Mouse (Mus musculus): ENCODE results near the gene Nrxn3.

The Nrxn3 gene

GRCm38 (mm10) chr12:89700937-89701458, 978.3 kb downstream of the Nrxn3 start:
- DNase-seq (ENCODE audit: low spot score in 2 of 2): peak; percentile 44 to 50

DNA sequence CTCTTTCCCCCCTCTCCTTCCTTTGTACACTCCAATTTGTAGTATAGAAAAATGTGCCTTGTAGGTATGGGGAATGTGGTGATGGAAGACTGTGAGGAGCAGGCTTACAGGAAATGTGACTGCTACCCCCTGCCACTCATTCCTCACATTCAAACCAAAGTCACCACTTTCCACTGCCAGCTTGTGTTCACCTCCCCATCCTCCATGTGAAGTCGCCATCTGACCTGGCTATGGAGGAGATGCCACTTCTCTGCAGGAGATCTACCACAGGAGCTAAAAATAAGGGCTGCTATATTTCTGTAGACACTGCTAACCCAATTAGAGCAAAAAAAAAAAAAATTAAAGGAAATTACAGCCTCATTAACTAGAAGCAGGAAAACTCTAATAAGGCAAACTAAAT, 980.3 kb downstream of the Nrxn3 start:
- no peak for DNase-seq (ENCODE audit: low spot score in 2 of 2)

- DNase-seq (ENCODE audit: low spot score in 2 of 2): no peak
Observed at GRCm38 (mm10) chr12:89707913-89708312, 985.2 kb downstream of the Nrxn3 start.

DNA sequence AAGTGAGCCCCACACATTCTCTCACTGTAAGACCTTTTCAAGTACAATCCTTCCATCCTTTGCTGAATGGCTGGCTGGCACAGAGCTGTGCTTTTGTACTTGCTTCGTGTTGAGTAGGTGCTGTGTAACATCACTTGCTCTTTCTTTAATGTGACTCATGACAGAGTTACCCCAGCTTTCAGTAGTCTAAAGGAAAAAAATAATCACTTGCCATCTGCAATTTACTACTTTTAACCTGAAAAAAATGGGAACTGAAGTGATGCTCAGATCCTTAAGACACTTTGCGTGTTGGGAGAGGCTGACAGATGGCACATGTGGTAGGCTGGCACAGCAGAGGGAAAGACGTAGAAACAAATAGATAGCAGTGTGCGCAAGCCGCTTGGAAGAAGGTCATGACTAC, 987.8 kb downstream of the Nrxn3 start:
- peak; percentile 44 to 76 for DNase-seq (ENCODE audit: low spot score in 2 of 2)

- no peak for DNase-seq (ENCODE audit: low spot score in 2 of 2)
Observed at GRCm38 (mm10) chr12:89711791-89712190, 989.1 kb downstream of the Nrxn3 start.

DNA sequence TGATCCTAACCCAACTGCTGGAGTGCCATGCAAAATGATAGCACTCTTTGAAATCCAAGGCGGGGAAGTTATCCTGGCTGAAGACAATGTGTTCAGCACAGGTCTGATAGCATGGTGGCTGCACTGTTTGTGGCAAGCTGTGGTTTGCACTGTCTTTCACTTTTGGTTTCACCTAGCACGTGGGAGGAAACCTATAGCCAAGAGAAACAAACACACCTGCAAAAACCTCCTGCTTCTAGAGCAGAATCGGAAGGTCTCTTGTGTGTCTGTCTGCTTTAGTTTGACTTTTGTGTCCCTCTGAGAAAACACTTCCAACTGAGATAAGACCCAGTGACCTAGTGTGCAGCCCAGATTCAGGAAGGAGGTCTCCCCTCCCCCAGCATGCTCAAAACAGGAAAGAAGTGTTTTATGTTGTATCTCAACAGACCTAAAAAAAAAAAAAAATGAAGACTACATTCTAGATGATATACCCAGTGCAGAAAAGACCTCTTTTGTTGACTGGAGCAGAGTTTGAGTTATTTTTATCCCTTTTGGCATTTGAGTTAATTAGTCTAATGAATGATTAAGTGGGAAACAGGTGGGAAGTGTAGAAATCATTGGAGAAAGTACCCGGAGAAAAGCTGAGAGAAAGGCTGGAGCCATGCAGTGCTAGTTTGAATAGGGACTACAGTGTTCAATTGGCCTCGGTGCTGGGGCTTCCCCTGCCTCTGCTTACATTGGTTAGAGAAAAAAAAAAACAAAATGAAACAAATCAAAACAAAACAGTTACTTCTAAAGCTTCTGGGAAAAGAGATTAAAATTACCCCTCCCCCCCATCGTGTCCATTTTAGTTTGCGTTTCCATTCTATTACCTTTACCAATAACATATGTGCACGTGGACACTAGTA, 996.8 kb downstream of the Nrxn3 start:
- DNase-seq (ENCODE audit: low spot score in 2 of 2): no peak

DNA sequence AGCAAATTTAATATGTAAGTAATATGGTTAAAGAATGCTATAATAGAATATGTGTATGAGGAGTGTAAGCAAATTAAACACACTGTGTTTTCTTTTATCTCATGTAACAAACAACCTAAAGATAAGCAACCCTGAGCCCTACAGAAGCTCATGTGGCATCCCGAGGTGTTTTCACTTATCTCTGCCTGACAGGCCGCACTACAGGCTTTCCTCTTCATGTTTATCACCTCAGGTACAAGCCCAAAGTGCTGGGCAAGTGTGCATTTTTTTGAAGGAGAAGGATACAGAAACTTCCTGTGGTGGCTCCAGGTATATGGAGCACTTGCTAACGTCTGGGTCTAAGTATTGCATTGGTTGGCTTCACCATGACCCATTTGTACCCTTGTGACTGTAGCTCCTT, 998.3 kb downstream of the Nrxn3 start:
- DNase-seq (ENCODE audit: low spot score in 2 of 2): no peak

DNA sequence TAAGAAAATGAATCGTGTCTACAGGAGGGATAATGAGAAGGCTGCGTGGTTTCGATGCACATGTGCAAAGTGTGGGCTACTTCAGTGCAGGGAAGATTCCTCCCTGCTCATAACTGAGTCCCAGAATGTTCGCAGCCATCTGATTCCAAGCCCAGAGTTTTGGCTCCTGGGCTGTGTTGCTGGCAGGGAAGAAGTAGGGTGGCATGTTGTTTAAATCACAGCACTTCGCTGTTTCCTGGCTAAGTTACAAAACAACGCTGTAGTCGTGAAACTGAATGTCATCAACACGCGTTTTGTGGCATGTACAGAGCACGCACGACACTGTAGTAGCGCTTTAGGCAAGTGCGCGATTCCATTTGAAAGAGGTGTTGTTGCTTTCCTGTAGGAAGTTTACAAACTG, 999.8 kb downstream of the Nrxn3 start:
- peak; percentile 66 to 76 for DNase-seq (ENCODE audit: low spot score in 2 of 2)

GRCm38 (mm10) chr12:89724048-89724447, 1001.4 kb downstream of the Nrxn3 start:
- peak; percentile 54 to 72 for DNase-seq (ENCODE audit: low spot score in 2 of 2)

GRCm38 (mm10) chr12:89742326-89742725, 1019.6 kb downstream of the Nrxn3 start:
- DNase-seq (ENCODE audit: low spot score in 2 of 2): no peak

DNA sequence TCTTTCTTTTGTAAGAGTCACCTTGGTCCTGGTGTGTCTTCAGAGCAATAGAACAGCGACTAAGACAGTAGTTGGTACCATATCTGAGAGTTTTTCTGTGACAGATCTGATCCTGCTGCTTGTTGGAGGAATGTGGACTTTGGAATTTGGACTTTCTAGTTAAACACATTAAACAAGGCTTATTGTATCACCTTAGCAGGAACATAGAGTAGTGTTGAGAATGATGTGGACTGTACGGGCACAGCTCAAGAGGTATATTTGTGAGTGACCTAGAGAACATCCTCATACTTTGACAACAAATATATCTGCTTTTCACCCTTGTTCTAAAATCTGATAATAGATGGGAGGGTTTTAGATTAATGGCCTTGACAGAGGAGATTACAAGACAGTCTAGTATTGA, 1020.1 kb downstream of the Nrxn3 start:
- no peak for DNase-seq (ENCODE audit: low spot score in 2 of 2)

DNA sequence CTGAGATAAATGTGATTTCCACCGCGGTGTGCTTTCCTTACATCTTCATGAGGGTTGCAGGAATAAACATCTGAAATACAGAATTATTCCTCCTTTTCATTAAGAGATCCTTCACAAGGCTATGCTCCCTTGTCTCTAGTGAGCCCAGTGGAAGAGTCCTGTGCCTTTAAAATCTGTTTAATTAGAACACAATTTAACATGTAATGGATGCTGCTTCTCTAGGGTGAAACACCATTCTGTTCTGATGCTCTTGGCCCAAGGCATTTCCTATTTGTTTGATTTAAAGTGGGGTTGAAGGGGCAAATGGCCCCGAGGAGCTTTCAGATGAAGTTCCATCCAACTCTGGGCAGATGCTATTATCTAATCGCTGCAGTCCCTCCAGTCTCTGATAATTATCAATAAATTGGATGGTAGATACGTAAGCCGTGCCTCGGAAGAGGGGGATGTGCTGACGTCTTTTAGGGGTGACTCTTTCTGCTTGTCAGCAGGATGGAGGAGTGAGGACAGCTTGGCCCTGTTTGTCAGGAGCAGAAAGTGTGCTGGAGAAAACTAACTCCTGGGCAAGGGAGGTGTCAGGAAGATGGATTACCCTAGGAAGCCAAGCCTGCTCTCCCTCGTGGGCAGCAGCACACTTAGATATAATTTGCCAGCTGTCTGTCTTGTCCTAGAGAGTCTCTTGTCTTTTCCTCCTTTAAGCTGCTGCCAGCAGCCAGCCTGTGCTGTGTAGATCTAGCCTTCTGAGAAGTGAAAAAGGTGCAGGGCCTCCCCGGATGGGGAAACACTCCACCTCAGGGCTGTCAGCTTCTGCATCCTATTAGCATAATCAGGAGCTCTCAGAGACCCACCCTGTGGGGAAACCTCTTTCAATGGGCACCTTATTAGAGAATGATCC, 1041.8 kb downstream of the Nrxn3 start:
- no peak for DNase-seq (ENCODE audit: low spot score in 2 of 2)

- no peak for DNase-seq (ENCODE audit: low spot score in 2 of 2)
Observed at GRCm38 (mm10) chr12:89765179-89765578, 1042.5 kb downstream of the Nrxn3 start.

GRCm38 (mm10) chr12:89788794-89789193, 1066.1 kb downstream of the Nrxn3 start:
- no peak for DNase-seq (ENCODE audit: low spot score in 2 of 2)

GRCm38 (mm10) chr12:89789981-89790380, 1067.3 kb downstream of the Nrxn3 start:
- no peak for DNase-seq (ENCODE audit: low spot score in 2 of 2)

DNA sequence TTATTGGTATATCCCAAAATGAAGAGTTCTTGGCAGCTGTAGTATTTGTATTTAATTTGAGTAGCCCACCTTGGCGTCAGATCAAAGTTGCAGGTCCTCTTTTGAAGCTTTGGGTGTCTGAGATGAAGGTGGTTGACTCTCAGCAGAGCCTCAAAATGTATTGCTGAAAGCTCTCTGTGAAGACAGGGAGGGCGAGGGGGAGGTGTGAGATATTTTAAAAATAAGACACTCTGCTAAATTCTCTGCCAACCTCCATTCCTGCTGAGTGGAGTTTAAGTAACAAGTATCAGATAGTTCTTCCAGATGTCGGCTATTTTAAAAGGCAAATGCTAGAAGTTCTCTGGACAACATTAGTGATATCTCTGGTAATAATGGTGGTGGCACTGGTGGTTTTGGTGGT, 1069.2 kb downstream of the Nrxn3 start:
- no peak for DNase-seq (ENCODE audit: low spot score in 2 of 2)

GRCm38 (mm10) chr12:89794741-89795140, 1072.1 kb downstream of the Nrxn3 start:
- no peak for DNase-seq (ENCODE audit: low spot score in 2 of 2)

DNA sequence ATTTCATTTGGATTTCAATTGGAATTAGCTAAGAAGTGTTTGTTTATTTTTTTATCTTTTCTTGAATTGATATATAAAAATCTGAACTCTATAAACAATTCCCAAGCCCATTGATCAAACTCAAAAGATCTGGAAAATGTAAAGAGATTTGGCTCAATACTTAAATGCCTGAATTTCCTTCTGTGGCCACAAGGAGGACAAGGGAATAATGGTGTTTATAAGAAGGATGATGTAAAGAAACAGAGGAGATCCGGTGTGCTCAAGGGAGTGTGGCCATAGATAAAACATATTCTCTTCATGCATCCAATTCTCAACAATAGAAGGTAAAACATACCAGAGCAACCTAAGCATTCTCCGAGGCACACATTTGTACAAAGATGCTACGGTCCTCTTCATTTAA, 1085.5 kb downstream of the Nrxn3 start:
- no peak for DNase-seq (ENCODE audit: low spot score in 2 of 2)

GRCm38 (mm10) chr12:89810146-89810545, 1087.5 kb downstream of the Nrxn3 start:
- DNase-seq (ENCODE audit: low spot score in 2 of 2): no peak

DNA sequence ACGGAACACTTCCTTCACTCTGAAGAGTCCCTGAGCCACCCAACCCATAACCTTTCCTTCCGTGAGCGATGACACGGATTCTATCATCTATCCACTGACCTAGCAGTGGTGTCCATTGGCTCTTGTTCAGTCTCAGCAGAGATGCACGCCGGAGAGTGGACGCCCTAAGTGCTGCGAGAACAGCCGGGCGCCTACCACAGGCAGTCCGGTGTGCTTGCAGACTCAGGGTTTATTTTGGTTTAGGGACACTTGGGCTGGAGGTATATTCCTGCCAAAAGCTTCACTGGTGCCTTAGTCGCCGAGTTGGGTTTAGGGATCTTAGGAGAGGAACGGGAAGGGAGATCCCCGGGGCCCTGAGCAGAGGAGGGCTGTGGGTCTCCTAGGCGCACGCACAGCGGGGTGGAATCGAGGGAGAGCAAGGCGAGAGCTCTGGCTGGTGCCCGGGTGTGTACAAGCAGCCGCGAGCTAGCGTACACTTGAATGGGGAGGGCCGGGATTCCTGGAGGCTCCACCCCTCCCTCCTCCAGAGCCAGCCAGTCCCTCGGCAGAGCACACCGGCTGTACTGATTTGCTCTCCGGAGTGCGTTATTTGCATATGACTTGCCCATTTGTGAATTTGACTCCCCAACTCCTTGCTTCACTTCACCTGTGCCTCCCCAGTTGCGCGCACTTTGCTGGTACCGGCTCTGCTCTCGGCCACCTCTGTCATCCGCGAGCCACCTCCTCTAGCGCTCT, 1089.3 kb downstream of the Nrxn3 start:
- peak; percentile 86 to 89 for DNase-seq (ENCODE audit: low spot score in 2 of 2)

- peak in 1 of 2 experiments; percentile 57 for DNase-seq (ENCODE audit: low spot score in 2 of 2)
Observed at GRCm38 (mm10) chr12:89812550-89813207, 1090.0 kb downstream of the Nrxn3 start.
